Mouse (Mus musculus): Measurements from ENCODE around the gene Pla2g4b.

DNA sequence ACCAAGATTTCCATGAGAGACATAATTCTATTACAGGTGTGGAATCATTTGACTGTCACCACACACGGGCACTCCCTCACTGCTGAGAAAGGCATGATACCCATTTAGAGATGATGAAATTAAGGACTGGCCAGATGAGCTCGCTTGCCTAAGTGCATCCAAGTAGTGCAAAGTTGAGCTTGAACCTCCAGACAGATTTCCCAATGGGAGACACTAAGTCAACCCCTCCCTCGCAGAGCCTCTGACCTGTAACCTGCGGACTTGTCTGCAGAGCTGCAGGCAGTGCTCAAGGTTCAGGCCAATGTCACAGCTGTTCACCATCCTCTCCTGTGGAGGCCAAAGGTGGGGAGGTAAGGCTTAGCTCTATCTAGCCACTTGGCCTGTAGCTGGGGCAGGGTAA is 25.6 kb downstream of the Pla2g4b start:
- no peak for TF ChIP-seq CTCF (IDR thresholded peaks at IDR 0.05; ENCODE audit: borderline replicate concordance, insufficient read depth, low read length)
- TF ChIP-seq POLR2A (IDR thresholded peaks at IDR 0.05; ENCODE audit: low read depth, low read length) = no peak
